17 mouse cellular contexts compared by ENCODE assay signal in the genomic region with DNA sequence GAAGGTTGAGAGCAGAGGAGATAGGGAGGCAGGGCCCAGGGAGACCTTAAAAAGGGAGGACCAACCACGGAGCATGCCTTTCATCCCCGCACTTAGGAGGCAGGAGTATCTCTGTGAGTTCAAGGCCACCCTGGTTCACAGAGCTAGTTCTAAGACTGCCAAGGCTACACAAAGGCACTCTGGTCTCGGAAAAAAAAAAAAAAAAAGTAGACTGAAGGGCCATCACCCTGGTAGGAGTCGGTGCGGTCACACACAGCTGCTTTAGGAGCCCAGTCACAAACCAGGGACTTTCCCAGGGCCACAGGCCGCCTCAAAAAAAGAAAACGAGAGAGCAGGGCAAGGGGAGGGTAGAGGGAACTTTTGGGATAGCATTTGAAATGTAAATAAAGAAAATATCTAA. TPM values are rescaled to one million over a fixed set of nuclear protein-coding genes. Genes with fewer than 3 reads are reported as not detected.
DNase-seq lines count a peak whose midpoint lies in the region; ATAC-seq and TF ChIP-seq lines count a peak whose summit lies in the region.
"Had no signal": no experiment of that assay in that cellular context is flagged by ENCODE, and none has a peak within 500 bp of the region (broad histone marks: within the 10 kb centered on the region; RNA-seq: fewer than 3 reads in every experiment).

No protein-coding gene starts in this region.

- intact Hi-C loops in heart, postnatal 25 days (cut with DNase I), result no loop called here

- H3K27ac ChIP-seq in spleen, adult 2 months (ENCODE audit: insufficient read depth, low read length), result peak overlapping the region; percentile 98
- H3K27ac ChIP-seq in stomach, embryonic 16.5 days (ENCODE audit: low read length), result peak overlapping the region; percentile 80
- H3K27ac ChIP-seq: kidney, postnatal 0 days had no signal

- TF ChIP-seq POLR2A in spleen, adult 2 months (IDR thresholded peaks at IDR 0.05; ENCODE audit: low read depth, low read length), result peak; percentile 6; the same call in 1 of the 2 replicates

- H3K4me3 ChIP-seq in spleen, adult 2 months (ENCODE audit: extremely low read depth, insufficient read depth, insufficient read length), result peak overlapping the region; percentile 18; the same call in 1 of the 2 replicates
- H3K4me3 ChIP-seq in stomach, embryonic 16.5 days (replicated peaks; ENCODE audit: low read length), result no peak overlapping the region
- H3K4me3 ChIP-seq: myocyte had no signal

- H3K4me2 ChIP-seq in stomach, embryonic 16.5 days (ENCODE audit: low read depth, low read length), result no peak overlapping the region

- WGBS in spleen, adult 2 months, result 23% methylated on average over 7 of the region's 7 CpGs
- WGBS in stomach, embryonic 16.5 days, result 62% methylated on average over 7 of the region's 7 CpGs

- ATAC-seq in stomach, embryonic 16.5 days (ENCODE audit: insufficient read depth, low FRiP score), result no peak

- no peak overlapping the region for H3K9ac ChIP-seq in stomach, embryonic 16.5 days (ENCODE audit: low read length)

- TF ChIP-seq CTCF in spleen, adult 2 months (IDR thresholded peaks at IDR 0.05; ENCODE audit: extremely low read depth, insufficient read depth, insufficient read length, insufficient replicate concordance), result no peak

- peaks cover 77% of the 10 kb centered on the region for H3K36me3 ChIP-seq in spleen, adult 2 months (ENCODE audit: control insufficient read depth, insufficient read depth, low read length)
- no peaks in the 10 kb centered on the region for H3K36me3 ChIP-seq in stomach, embryonic 16.5 days (ENCODE audit: control insufficient read depth, insufficient read depth, low read length)

- peaks cover 59% of the 10 kb centered on the region for H3K4me1 ChIP-seq in spleen, adult 2 months (ENCODE audit: control insufficient read depth, insufficient read depth, insufficient read length)
- H3K4me1 ChIP-seq in stomach, embryonic 16.5 days (ENCODE audit: control insufficient read depth, insufficient read depth, low read length), result peaks cover 4% of the 10 kb centered on the region; the same call in 1 of the 2 replicates

- no peaks in the 10 kb centered on the region for H3K27me3 ChIP-seq in spleen, adult 2 months (ENCODE audit: control insufficient read depth, insufficient read depth, low read length)
- no peaks in the 10 kb centered on the region for H3K27me3 ChIP-seq in stomach, embryonic 16.5 days (ENCODE audit: control insufficient read depth, insufficient read depth, low read length)

- no peaks in the 10 kb centered on the region for H3K9me3 ChIP-seq in stomach, embryonic 16.5 days (replicated peaks; ENCODE audit: control insufficient read depth, low read length)

- peak; percentile 36 to 57 for DNase-seq in adrenal gland, adult (ENCODE audit: inconsistent age in 2 of 2, low spot score in 1 of 2)
- no peak for DNase-seq in adrenal gland, postnatal 25 days
- peak; percentile 63 to 68 for DNase-seq in spleen, adult 2 months (ENCODE audit: low read depth in 1 of 2, low spot score in 2 of 2)
- DNase-seq in spleen, postnatal 14 days (ENCODE audit: low spot score in 2 of 2), result no peak
- peak; percentile 90 for DNase-seq in induced T-regulatory cell, adult 2 months (ENCODE audit: low read depth)
- DNase-seq in neural tube, embryonic 10.5 days (ENCODE audit: extremely low spot score, low spot score), result no peak
- no peak for DNase-seq in heart, postnatal 25 days (ENCODE audit: low spot score)
- DNase-seq: adrenal gland, adult 8-10 months; cerebellum, adult 11 months; embryo, embryonic 11 days; heart, adult 11 months; heart, postnatal 10 days; lung, adult 2 months; retina, postnatal 1 day had no signal

RNA-seq across cellular contexts. Expression of a gene that starts 9.3 kb away (rescaled TPM):
- 17.5 and 25.0 TPM in 2 replicates for total RNA-seq in adrenal gland, postnatal 25 days (2021)
- polyA plus RNA-seq in spleen, adult 2 months (2012; rRNA removed), result 99.9 and 104 TPM in 2 replicates
- polyA plus RNA-seq in stomach, embryonic 16.5 days (2015; fragmentation: Nextera tagmentation; extraction: Ambion mirVana), result 31.5 and 31.9 TPM in 2 replicates
- total RNA-seq in heart, postnatal 25 days (2021), result 1 to 10 TPM; 6.3 to 6.4 TPM

Comparison
In these comparisons a context has a peak if more than half of its experiments do, and no peak if none do; other contexts are left out.
1. DNase-seq: peak in adrenal gland, adult (2 of 2), spleen, adult 2 months (2 of 2) and induced T-regulatory cell, adult 2 months (single experiment); none in adrenal gland, postnatal 25 days (single experiment), spleen, postnatal 14 days (0 of 2), neural tube, embryonic 10.5 days (single experiment) and heart, postnatal 25 days (single experiment).